Mouse (Mus musculus): ENCODE results near the gene Lrit3.

DNA sequence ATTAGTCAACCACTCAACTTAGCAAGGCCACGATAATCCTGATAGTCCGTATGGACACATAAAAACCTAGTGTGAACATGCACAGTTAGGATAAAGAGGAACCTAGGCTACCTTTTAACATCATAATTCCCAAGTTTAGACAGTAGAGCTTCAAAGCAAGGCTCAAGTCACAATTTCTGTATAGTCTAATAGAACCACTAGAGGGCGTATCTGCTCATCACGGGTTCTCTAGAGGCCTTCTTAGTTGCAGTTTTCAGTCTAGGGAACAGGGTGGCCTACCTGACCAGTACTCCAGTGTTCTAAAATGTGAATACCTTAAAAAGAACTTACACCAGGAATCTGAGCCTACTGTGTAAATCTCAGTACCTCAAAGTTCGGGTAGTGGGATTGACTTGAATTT lies 19.5 kb upstream of the Lrit3 start:
- TF ChIP-seq POLR2A (IDR thresholded peaks at IDR 0.05; ENCODE audit: insufficient read depth, low read length): no peak
- no peak for TF ChIP-seq EP300 (IDR thresholded peaks at IDR 0.05; ENCODE audit: insufficient read depth, low read depth, low read length)
- no peak for TF ChIP-seq CTCF (IDR thresholded peaks at IDR 0.05; ENCODE audit: low read depth, low read length)
